Comparison of ENCODE assay signal across 8 mouse cellular contexts in genomic region chrX:37191105-37191743, GRCm38 (mm10). TPM values are rescaled to one million over a fixed set of nuclear protein-coding genes. Genes with fewer than 3 reads are reported as not detected.
A peak's percentile ranks its signal among the peaks of the same experiment; 100 is the strongest.
DNase-seq lines count a peak whose midpoint lies in the region; ATAC-seq and TF ChIP-seq lines count a peak whose summit lies in the region.

Ndufa1 (minus strand) TSS chrX:37191163.
Rnf113a1 (plus strand) TSS chrX:37191245.

- peaks cover 4% of the 10 kb centered on the region; the same call in 1 of the 2 replicates for H3K36me3 ChIP-seq in hindbrain, embryonic 10.5 days
- H3K36me3 ChIP-seq in lung, embryonic 15.5 days, result no peaks in the 10 kb centered on the region

- WGBS in hindbrain, embryonic 10.5 days, result 17% methylated on average over 63 of the region's 63 CpGs
- 16% methylated on average over 63 of the region's 63 CpGs for WGBS in lung, embryonic 15.5 days
- WGBS in olfactory bulb, adult 2 months, result 15% methylated on average over 63 of the region's 63 CpGs

- peak within 1 kb of the TSS; percentile 63 for H3K4me3 ChIP-seq in hindbrain, embryonic 10.5 days
- peak within 1 kb of the TSS; percentile 58 for H3K4me3 ChIP-seq in lung, embryonic 15.5 days
- H3K4me3 ChIP-seq in olfactory bulb, adult 2 months (ENCODE audit: insufficient read depth, low read depth, low read length), result peak within 1 kb of the TSS; percentile 91

- peak; percentile 90 for ATAC-seq in frontal cortex, adult (ENCODE audit: low TSS enrichment)
- peak; percentile 89 for ATAC-seq in lung, embryonic 15.5 days (ENCODE audit: borderline replicate concordance, extremely low read depth, low FRiP score, low TSS enrichment)

- no peak for TF ChIP-seq POLR2A in olfactory bulb, adult 2 months (IDR thresholded peaks at IDR 0.05; ENCODE audit: insufficient read depth, low read depth, low read length)

- H3K4me1 ChIP-seq in hindbrain, embryonic 10.5 days (replicated peaks), result no peaks in the 10 kb centered on the region
- H3K4me1 ChIP-seq in lung, embryonic 15.5 days, result no peaks in the 10 kb centered on the region
- no peaks in the 10 kb centered on the region for H3K4me1 ChIP-seq in olfactory bulb, adult 2 months (ENCODE audit: control insufficient read depth, insufficient read depth, low read length)

- TF ChIP-seq CTCF in olfactory bulb, adult 2 months (IDR thresholded peaks at IDR 0.05; ENCODE audit: insufficient read depth, low read depth, low read length), result no peak

- H3K9ac ChIP-seq in lung, embryonic 15.5 days, result peak within 1 kb of the TSS; percentile 55

- H3K27ac ChIP-seq in hindbrain, embryonic 10.5 days, result peak within 1 kb of the TSS; percentile 85
- H3K27ac ChIP-seq in lung, embryonic 15.5 days, result 0 out of 2 replicates have a peak within 1 kb of the TSS, but pooled peaks have one; percentile 33
- peak within 1 kb of the TSS; percentile 36 for H3K27ac ChIP-seq in olfactory bulb, adult 2 months (ENCODE audit: insufficient read depth, low read depth, low read length)

- peak within 1 kb of the TSS; percentile 63 for H3K4me2 ChIP-seq in lung, embryonic 15.5 days

- DNase-seq in MN1 (ENCODE audit: low spot score), result peak; percentile 76
- DNase-seq in cerebellum, adult 8-10 months, result peak; percentile 79
- peak; percentile 79 for DNase-seq in hindbrain, embryonic 10.5 days (ENCODE audit: low spot score)
- peak; percentile 22 for DNase-seq in layer of hippocampus, adult 9-10 months (ENCODE audit: low spot score)
- DNase-seq in thymus, adult 18-20 months, result peak; percentile 67 to 77

- H3K27me3 ChIP-seq in hindbrain, embryonic 10.5 days (ENCODE audit: insufficient read depth, poor library complexity, severe bottlenecking), result no peaks in the 10 kb centered on the region
- no peaks in the 10 kb centered on the region for H3K27me3 ChIP-seq in lung, embryonic 15.5 days

- H3K9me3 ChIP-seq in hindbrain, embryonic 10.5 days, result peaks cover 4% of the 10 kb centered on the region; the same call in 1 of the 2 replicates
- no peaks in the 10 kb centered on the region for H3K9me3 ChIP-seq in lung, embryonic 15.5 days

RNA-seq across cellular contexts. Expression of gene Ndufa1, which starts in this region (rescaled TPM):
- 415 and 490 TPM in 2 replicates for polyA plus RNA-seq in hindbrain, embryonic 10.5 days (2016; fragmentation: Nextera tagmentation; extraction: Ambion mirVana)
- polyA plus RNA-seq in lung, embryonic 15.5 days (2015; fragmentation: Nextera tagmentation; extraction: Ambion mirVana), result 399 and 410 TPM in 2 replicates
- polyA plus RNA-seq in olfactory bulb, adult 2 months (2012; ENCODE audit: insufficient read depth, insufficient read length, low replicate concordance, missing spikeins), result not detected in 2 replicates

RNA-seq across cellular contexts. Expression of gene Rnf113a1, which starts in this region (rescaled TPM):
- polyA plus RNA-seq in hindbrain, embryonic 10.5 days (2016; fragmentation: Nextera tagmentation; extraction: Ambion mirVana), result 13.4 and 15.0 TPM in 2 replicates
- 8.4 and 9.1 TPM in 2 replicates for polyA plus RNA-seq in lung, embryonic 15.5 days (2015; fragmentation: Nextera tagmentation; extraction: Ambion mirVana)
- polyA plus RNA-seq in olfactory bulb, adult 2 months (2012; ENCODE audit: insufficient read depth, insufficient read length, low replicate concordance, missing spikeins), result not detected in 2 replicates

Comparison
In these comparisons a context has a peak if more than half of its experiments do, and no peak if none do; other contexts are left out.
1. Peak in every context shown above with its lines: DNase-seq, ATAC-seq, H3K4me3 ChIP-seq and H3K27ac ChIP-seq.
2. RNA of gene Ndufa1 (polyA plus RNA-seq): 415 to 490 TPM in hindbrain, embryonic 10.5 days and 399 to 410 TPM in lung, embryonic 15.5 days; not detected in olfactory bulb, adult 2 months; every median in the first group is over 100 times any median in the second.
3. DNase-seq: peak in every context shown above with its lines; median percentile 79 in cerebellum, adult 8-10 months; 79 in hindbrain, embryonic 10.5 days; 76 in MN1; 72 in thymus, adult 18-20 months; 22 in layer of hippocampus, adult 9-10 months.
4. H3K27ac ChIP-seq: peak in every context shown above with its lines; median percentile 85 in hindbrain, embryonic 10.5 days; 36 in olfactory bulb, adult 2 months; 33 in lung, embryonic 15.5 days.